Mouse (Mus musculus): ENCODE measurements at regions not wholly inside any gene's neighbourhood (a gene's known extent, or its start where the extent isn't known, plus 50 kb on each side); places are given as distances from the start of the nearest gene placed in this dataset.
"Not testable (repeated sequence)": the region's sequence is repeated elsewhere in the genome, so short reads cannot be mapped to it uniquely, and the experiment has no call there.

GRCm38 (mm10) chr12:64788761-64789160 lies 128.9 kb upstream of the Gm527 start:
- no peak for TF ChIP-seq CTCF (IDR thresholded peaks at IDR 0.05; ENCODE audit: low read depth)
- TF ChIP-seq EP300 (IDR thresholded peaks at IDR 0.05; ENCODE audit: low read depth): no peak
- Histone ChIP-seq H3K27me3 (ENCODE audit: control insufficient read depth, insufficient read depth, low read length) (no peaks in the 10 kb centered on the region), H3K4me2 (ENCODE audit: low read depth) (no peak overlapping the region), H3K36me3 (replicated peaks; ENCODE audit: control insufficient read depth, insufficient read depth, low read depth) (no peaks in the 10 kb centered on the region), H3K9me3 (ENCODE audit: control insufficient read depth, low read length) (no peaks in the 10 kb centered on the region), H3K27ac (no peak overlapping the region), H3K9ac (replicated peaks) (no peak overlapping the region), H3K4me3 (ENCODE audit: insufficient read depth in 1 of 2, low read depth in 2 of 2, low read length in 2 of 2) (no peak overlapping the region), H3K4me1 (replicated peaks; ENCODE audit: control insufficient read depth in 2 of 2, insufficient read depth in 2 of 2, low read length in 1 of 2) (no peaks in the 10 kb centered on the region)
- DNase-seq (ENCODE audit: low read depth in 3 of 3, low spot score in 3 of 3): no peak
- WGBS (ENCODE audit: insufficient replicate concordance): 65% methylated on average over 3 of the region's 3 CpGs
- no peak for ATAC-seq (ENCODE audit: insufficient read depth)

GRCm38 (mm10) chr12:64808492-64808891 lies 109.2 kb upstream of the Gm527 start:
- H3K36me3 ChIP-seq (replicated peaks; ENCODE audit: control insufficient read depth, insufficient read depth, low read depth); H3K9ac ChIP-seq (replicated peaks); H3K27me3 ChIP-seq (ENCODE audit: control insufficient read depth, insufficient read depth, low read length); H3K4me2 ChIP-seq (ENCODE audit: low read depth); H3K4me1 ChIP-seq (replicated peaks; ENCODE audit: control insufficient read depth in 2 of 2, insufficient read depth in 2 of 2, low read length in 1 of 2); DNase-seq (ENCODE audit: low read depth in 3 of 3, low spot score in 3 of 3); H3K9me3 ChIP-seq (ENCODE audit: control insufficient read depth, low read length); H3K4me3 ChIP-seq (ENCODE audit: insufficient read depth in 1 of 2, low read depth in 2 of 2, low read length in 2 of 2); H3K27ac ChIP-seq; ATAC-seq (ENCODE audit: insufficient read depth): not testable (repeated sequence)
- 42% methylated on average over 2 of the region's 2 CpGs for WGBS (ENCODE audit: insufficient replicate concordance)

GRCm38 (mm10) chr12:64810081-64810480 lies 107.6 kb upstream of the Gm527 start:
- Histone ChIP-seq H3K9me3 (ENCODE audit: control insufficient read depth, low read length) (no peaks in the 10 kb centered on the region), H3K4me1 (replicated peaks; ENCODE audit: control insufficient read depth in 2 of 2, insufficient read depth in 2 of 2, low read length in 1 of 2) (no peaks in the 10 kb centered on the region), H3K4me2 (ENCODE audit: low read depth) (no peak overlapping the region), H3K9ac (replicated peaks) (no peak overlapping the region), H3K27me3 (ENCODE audit: control insufficient read depth, insufficient read depth, low read length) (no peaks in the 10 kb centered on the region), H3K36me3 (replicated peaks; ENCODE audit: control insufficient read depth, insufficient read depth, low read depth) (no peaks in the 10 kb centered on the region), H3K4me3 (ENCODE audit: insufficient read depth in 1 of 2, low read depth in 2 of 2, low read length in 2 of 2) (no peak overlapping the region), H3K27ac (no peak overlapping the region)
- ATAC-seq (ENCODE audit: insufficient read depth) (no peak), DNase-seq (ENCODE audit: low read depth in 3 of 3, low spot score in 3 of 3) (no peak)
- 30% methylated on average over 1 of the region's 1 CpGs for WGBS (ENCODE audit: insufficient replicate concordance)
- TF ChIP-seq CTCF (IDR thresholded peaks at IDR 0.05; ENCODE audit: low read depth): no peak
- TF ChIP-seq EP300 (IDR thresholded peaks at IDR 0.05; ENCODE audit: low read depth): no peak

- 49% methylated on average over 6 of the region's 6 CpGs for WGBS (ENCODE audit: insufficient replicate concordance)
- TF ChIP-seq EP300 (IDR thresholded peaks at IDR 0.05; ENCODE audit: low read depth) (no peak), CTCF (IDR thresholded peaks at IDR 0.05; ENCODE audit: low read depth) (no peak)
- no peak for ATAC-seq (ENCODE audit: insufficient read depth)
- Histone ChIP-seq H3K36me3 (replicated peaks; ENCODE audit: control insufficient read depth, insufficient read depth, low read depth) (no peaks in the 10 kb centered on the region), H3K4me2 (ENCODE audit: low read depth) (no peak overlapping the region), H3K4me1 (replicated peaks; ENCODE audit: control insufficient read depth in 2 of 2, insufficient read depth in 2 of 2, low read length in 1 of 2) (no peaks in the 10 kb centered on the region), H3K27ac (no peak overlapping the region), H3K9me3 (ENCODE audit: control insufficient read depth, low read length) (no peaks in the 10 kb centered on the region), H3K4me3 (ENCODE audit: insufficient read depth in 1 of 2, low read depth in 2 of 2, low read length in 2 of 2) (no peak overlapping the region), H3K9ac (replicated peaks) (no peak overlapping the region), H3K27me3 (ENCODE audit: control insufficient read depth, insufficient read depth, low read length) (no peaks in the 10 kb centered on the region)
- DNase-seq (ENCODE audit: low read depth in 3 of 3, low spot score in 3 of 3): no peak
Observed at GRCm38 (mm10) chr12:64815871-64816270, 101.8 kb upstream of the Gm527 start.

- DNase-seq (ENCODE audit: low read depth in 3 of 3, low spot score in 3 of 3) (no peak), ATAC-seq (ENCODE audit: insufficient read depth) (no peak)
- TF ChIP-seq CTCF (IDR thresholded peaks at IDR 0.05; ENCODE audit: low read depth) (peak; percentile 50), EP300 (IDR thresholded peaks at IDR 0.05; ENCODE audit: low read depth) (no peak)
- H3K4me2 ChIP-seq (ENCODE audit: low read depth): no peak overlapping the region
- H3K4me1 ChIP-seq (replicated peaks; ENCODE audit: control insufficient read depth in 2 of 2, insufficient read depth in 2 of 2, low read length in 1 of 2): no peaks in the 10 kb centered on the region
- H3K27me3 ChIP-seq (ENCODE audit: control insufficient read depth, insufficient read depth, low read length): no peaks in the 10 kb centered on the region
- no peaks in the 10 kb centered on the region for H3K9me3 ChIP-seq (ENCODE audit: control insufficient read depth, low read length)
- no peak overlapping the region for H3K4me3 ChIP-seq (ENCODE audit: insufficient read depth in 1 of 2, low read depth in 2 of 2, low read length in 2 of 2)
- H3K36me3 ChIP-seq (replicated peaks; ENCODE audit: control insufficient read depth, insufficient read depth, low read depth): no peaks in the 10 kb centered on the region
- H3K27ac ChIP-seq: no peak overlapping the region
- WGBS (ENCODE audit: insufficient replicate concordance): 48% methylated on average over 9 of the region's 9 CpGs
- H3K9ac ChIP-seq (replicated peaks): no peak overlapping the region
Observed at GRCm38 (mm10) chr12:64817056-64817810, 100.5 kb upstream of the Gm527 start.

All from liver, embryonic 14.5 days (tissue).